Mouse (Mus musculus) layer of hippocampus, adult 18-20 months (tissue): ENCODE data around the gene Slfn14. TPM values are rescaled to one million over a fixed set of nuclear protein-coding genes. Genes with fewer than 3 reads are reported as not detected.

Source experiments
- total RNA-seq, 2 experiments: library from RNA; stranded (reverse); gene quantifications; 2 replicates each; pipeline ENCODE4 v1.2.3; 2021

Slfn14 gene
- total RNA-seq, 2 experiments from 2014 or later, result not detected

Other genes with a start within 250 kb of the Slfn14 start
- gene Slfn2, start 221.6 kb downstream of the Slfn14 start, total RNA-seq, result 1 to 10 TPM in 1 of 2 experiments, under 1 TPM in 1; 0.62 to 1.1 TPM
- gene Slfn1, start 169.9 kb downstream of the Slfn14 start, total RNA-seq, result not detected
- gene Slfn4, start 111.5 kb downstream of the Slfn14 start, total RNA-seq, result under 1 TPM in 1 of 2 experiments, not detected in 1; 0.17 TPM
- gene Slfn3, start 95.4 kb downstream of the Slfn14 start, total RNA-seq, result under 1 TPM; 0.48 to 0.52 TPM
- gene Ap2b1, start 12.3 kb upstream of the Slfn14 start, total RNA-seq, result 100 to 1,000 TPM; 320 to 324 TPM
- 10 to 100 TPM in 1 of 2 experiments, 1 to 10 TPM in 1; 9.9 to 12.9 TPM for gene Pex12, start 15.9 kb upstream of the Slfn14 start, total RNA-seq
- 100 to 1,000 TPM; 243 to 245 TPM for gene Rasl10b, start 122.4 kb upstream of the Slfn14 start, total RNA-seq
- gene Gas2l2, start 142.7 kb upstream of the Slfn14 start, total RNA-seq, result under 1 TPM; 0.28 to 0.32 TPM
- under 1 TPM in 1 of 2 experiments, not detected in 1; 0.54 TPM for gene 1700020L24Rik, start 151.0 kb upstream of the Slfn14 start, total RNA-seq
- gene Mmp28, start 176.3 kb upstream of the Slfn14 start, total RNA-seq, result 1 to 10 TPM; 2.9 TPM
- gene Taf15, start 186.4 kb upstream of the Slfn14 start, total RNA-seq, result 10 to 100 TPM; 69.1 to 70.7 TPM
- not detected for gene Heatr9, start 235.4 kb upstream of the Slfn14 start, total RNA-seq
- not detected for gene Ccl5, start 243.8 kb upstream of the Slfn14 start, total RNA-seq